Mouse (Mus musculus) MN1 (cell line): ENCODE measurements around the gene Bard1.
A peak's percentile ranks its signal among the peaks of the same experiment; 100 is the strongest.

ENCODE experiments used
- DNase-seq: peaks from one replicate; pipeline ENCODE4 v3.0.0-alpha.2; 2016; ENCODE audit warnings: low spot score

Bard1 gene

DNA sequence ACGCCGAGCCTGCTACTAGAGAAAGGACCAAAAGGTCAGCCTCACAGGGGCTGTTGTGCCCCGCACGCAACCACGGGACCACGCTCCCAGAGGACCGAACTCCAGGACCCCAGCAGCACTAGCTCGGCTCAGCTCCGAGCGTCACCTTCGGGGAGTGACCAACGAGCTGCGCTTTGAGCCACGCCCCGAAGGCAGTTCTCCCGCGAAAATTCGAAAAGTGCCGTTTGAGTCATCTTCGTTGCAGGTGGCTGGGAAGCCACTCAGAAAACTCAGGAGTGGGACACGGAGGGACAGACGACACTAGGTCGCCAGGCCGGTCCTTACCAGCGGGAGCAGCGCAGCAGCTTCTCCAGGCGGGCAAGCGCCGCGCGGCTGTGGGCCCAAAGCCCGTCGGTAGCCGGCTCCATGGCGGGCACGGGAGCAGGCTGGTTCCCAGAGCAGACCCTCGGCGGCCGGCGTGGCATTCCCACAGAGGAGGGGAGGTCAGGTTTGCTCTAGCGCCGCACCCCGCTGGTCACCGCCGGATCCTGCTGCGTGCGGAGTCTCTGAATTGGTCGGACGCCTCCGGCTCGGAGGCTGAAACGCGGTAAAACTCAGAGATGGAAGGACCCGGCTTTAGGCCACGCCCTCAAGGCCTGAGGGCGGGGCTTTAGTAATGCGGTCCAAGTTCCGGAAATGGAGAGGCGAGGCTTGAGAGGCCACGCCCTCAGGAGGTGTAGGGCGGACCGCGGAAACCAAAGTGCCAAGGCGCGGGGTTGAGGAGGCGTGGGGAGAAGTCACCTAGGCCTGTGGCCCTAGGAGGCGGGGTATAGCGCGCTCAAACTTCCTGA, at the start of gene Bard1:
Gene Bard1 (minus strand): TSS at position 803 of the 830 bp plus-strand sequence.
- peak; percentile 91 for DNase-seq

DNA sequence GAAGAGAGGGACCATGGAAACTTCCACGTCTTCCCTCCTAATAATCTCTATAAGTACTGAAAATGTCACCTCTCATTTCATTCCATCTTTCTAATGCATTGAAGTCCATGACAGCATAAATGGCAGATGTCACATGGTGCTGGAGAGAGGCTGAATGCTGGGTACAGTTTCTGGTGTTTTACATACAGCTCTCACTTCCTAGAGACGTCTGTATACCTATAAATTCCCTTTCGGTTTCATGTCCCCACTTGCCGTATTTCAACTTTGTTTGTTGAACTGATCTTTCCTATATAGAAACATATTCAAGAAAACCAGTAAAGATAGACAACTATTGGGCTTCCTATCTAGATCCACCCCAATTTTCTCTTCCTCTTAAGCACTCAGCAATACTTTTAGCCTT, 24.2 kb upstream of the Bard1 start:
- DNase-seq, result no peak

DNA sequence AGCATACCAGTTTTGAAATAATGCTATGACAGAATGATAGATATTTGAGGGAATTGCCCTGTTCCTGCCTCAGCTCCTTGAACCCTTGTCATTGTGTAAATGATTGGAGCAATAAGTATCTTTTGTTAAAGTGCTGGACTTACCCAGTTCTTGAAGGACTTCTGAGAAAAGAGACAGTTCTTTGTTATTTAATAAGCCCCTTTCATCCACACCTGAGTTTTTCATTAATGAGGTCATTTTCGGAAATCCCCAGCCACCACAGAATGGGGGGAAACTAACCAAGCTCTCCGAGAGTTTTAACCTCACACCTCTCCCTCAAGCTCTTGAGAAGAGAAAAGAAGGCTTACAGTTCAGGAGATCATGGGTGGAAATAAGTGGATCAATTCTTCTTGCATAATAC, 15.6 kb upstream of the Bard1 start:
- DNase-seq, result no peak

DNA sequence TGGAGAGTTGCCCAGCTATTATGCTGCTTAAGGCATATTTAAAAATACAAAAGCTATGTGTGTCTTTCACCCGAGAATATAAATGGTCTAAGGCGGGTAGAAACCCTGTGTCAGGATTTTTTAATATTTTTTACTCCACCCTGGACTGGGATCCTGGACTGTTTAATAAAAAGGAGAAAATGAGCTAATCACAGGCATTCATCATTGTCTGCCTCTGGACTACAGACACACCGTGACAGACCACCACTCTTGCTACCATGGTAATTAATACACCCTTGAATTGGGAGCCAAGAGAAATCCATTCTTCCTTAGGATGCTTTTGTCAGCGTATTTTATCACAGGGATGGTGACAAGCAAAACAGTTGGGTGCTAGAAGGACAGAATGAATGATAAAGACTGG, 14.3 kb upstream of the Bard1 start:
- DNase-seq, result no peak

DNA sequence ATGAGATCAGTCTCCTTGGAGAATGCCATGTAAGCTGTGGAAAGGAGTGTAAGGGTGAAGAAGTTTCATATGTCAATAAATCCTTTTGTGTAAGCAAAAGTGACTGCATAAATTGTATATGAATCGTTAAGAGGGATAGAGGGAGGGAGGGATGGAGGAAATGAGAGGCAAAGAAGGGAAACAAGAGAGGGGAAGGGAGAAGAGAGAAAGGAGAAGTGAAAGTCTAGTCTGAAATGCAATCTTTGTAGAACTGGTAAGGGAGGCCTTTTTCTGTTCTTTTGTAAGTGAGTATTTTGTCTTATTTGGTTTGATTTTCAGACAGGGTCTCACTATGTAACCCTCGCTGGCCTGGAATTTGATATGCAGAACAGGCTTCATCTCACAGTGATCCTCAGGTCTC, 12.8 kb upstream of the Bard1 start:
- no peak for DNase-seq

DNA sequence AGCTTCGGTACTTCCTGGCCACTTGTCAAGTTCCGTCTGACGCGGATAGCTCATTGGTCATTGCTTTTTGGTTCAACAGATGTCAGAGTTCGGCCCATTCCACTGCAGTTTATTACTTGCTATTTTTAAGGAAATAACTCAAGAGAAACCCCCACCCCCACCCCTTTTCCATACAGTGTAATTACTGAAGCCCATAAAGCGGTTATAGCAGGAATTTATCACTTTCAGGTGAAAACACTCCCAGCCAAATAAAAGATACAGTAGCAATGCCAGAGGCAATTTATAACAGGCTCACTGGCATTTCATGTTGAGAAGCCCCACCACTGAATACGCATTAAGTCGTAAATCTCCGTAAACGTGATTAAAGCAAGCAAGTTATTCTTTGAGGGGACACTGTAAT, 6.9 kb upstream of the Bard1 start:
- DNase-seq, result no peak

DNA sequence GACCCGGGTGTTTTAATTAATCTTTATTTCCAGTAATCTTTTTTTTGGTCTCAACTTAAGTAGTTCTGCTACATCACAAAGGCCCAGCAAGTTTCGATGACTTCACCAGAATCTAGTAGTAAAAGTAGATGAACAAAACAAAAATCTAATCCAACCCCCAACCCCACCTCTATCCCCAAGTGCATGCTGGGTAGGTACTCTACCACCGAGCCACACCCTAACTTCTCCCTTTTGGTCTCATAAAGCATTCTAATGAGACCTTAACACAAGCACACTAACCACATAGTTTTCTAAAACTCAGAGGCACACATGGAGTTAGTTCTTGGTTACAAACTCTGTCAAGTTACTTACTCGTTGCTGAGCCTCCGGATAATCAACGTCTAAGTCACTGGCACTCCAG, 3.2 kb upstream of the Bard1 start:
- DNase-seq, result no peak

DNA sequence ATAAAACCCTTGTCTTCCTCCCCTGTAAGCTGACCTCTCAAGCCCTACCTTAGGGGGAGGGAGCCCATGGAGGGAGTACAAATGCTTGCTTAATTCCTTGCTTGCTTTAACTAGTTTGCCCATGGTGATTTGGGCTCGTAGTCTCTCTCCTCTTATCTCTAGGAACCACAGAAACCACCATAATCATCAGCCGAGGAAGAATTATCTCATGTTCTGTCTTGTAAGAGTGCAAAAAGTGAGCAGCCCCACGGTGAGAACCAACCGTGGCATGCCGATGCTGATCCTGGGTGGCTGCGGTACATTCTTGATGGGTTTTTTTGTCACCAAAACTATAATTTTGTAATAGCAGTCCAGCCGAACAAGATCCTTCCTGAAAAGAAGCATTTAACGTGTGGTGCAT, 2.8 kb upstream of the Bard1 start:
- DNase-seq, result no peak

DNA sequence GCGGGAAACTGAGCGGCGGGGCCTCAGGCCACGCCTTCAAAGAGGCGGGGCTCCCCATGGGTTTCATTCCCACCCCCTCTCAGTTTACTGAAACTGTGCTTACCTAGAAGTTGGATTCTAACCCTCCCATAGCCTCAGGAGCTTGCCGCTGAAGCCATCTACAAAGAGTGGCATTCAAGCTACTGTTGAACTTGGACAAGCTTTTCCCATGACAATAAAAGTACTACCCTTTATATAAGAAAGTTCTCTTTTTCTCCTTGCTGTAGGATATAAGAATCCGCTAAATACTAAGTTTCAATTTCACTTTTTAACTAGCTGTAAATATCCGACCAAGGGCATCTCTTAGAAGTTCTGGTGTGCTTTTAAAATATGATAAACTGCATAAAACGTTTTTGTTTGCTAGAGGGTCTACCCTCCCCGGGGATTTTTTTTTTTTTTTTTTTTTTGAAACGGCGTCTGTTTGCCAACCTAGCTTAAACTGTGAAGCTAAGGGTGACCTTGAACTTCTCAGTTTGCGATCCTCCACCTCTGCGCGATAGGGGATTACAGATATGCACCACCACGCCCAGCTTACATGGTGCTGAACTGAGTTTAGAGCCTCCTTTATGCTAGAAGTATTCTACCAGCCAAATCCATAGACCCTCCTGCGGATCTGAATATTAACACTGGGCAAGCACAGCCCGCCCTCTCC, 373 bp upstream of the Bard1 start:
- DNase-seq, result no peak

DNA sequence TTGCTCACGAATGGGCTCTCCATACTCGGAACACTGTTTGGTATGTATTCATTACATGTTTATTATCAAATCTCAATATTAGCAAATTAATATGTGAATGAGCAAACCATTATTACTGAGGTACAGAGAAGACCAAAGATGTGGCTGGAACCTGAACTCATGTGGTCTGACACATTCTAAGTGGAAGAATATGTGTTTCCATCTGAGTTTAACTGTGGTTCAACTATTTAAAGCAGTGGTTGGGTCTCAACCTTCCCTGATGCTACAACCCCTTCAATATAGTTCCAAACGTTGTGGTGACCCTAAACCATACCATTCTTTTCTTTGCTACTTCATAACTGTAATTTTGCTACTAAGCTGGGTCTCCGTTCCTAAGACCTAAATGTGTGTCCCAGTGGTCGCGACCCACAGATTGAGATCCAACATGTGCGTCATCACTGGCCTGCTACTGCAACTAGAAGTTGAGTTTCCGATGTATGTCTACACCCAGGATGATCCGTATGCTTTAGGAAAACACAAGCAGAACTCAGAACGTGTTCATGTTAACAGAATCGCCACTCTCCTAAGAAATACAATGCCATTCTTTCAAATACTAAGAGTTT, 1.5 kb downstream of the Bard1 start:
- DNase-seq, result no peak

DNA sequence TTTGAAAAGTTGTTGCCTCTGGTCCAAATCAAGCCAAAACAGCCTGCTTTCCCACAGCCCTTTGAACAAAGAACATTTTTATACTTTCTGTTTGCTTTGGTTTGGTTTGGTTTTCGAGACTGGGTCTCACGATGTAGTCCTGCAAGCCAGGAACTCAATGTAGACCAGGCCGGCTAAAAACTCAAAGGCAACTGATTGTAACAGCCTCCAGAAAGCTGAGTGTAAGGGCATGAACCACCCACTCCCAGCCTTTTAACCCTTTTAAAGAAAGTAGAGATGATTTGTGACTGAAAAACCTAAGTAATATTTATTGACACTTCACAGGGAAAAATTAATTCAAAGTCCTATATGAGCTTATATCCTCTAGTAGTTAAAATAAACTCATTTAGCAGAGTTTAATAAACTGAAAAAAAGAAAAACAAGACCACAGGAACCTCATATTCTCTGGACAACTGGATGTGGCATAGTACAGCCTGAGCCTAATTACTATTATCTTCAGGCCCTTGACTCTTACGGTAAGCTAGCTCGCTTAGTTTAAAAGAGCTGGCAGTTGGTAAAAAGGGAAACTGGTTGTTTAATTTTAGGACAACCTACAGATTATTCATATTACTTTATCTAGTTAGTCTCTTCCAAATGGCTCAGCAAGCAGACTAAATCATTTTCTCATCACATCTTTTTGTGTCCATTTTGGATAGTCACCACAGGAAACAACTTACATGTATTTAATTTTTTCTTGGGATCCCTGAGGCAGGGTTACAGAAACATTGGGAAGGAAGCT, 2.2 kb downstream of the Bard1 start:
- DNase-seq, result no peak

DNA sequence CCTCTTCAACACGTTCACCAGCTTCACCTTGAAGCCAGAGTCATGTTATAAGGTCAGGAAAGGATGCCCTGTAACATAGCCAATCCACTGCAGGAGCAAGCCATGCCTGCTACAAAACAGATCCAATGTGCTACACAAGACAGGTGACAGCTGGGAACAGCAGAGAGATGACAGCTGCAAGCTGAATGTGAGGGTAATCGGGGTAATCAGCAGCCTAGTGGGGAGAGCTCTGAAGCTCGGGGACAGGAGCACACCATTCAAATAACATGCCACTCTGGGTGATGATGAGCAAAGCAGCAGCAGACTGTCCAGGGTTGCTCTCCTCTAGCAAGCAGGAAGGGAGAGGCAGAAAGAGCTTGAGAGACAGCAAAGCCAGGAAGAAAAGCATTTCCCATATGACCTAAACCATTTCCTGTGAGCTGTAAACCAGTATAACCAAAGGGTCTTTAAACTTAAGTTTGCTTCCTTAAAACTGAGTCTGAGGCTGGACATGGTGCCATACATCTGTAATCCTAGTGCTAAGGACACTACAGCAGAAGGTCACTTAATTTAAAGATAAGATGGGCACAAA, 2.9 kb downstream of the Bard1 start:
- DNase-seq, result no peak

DNA sequence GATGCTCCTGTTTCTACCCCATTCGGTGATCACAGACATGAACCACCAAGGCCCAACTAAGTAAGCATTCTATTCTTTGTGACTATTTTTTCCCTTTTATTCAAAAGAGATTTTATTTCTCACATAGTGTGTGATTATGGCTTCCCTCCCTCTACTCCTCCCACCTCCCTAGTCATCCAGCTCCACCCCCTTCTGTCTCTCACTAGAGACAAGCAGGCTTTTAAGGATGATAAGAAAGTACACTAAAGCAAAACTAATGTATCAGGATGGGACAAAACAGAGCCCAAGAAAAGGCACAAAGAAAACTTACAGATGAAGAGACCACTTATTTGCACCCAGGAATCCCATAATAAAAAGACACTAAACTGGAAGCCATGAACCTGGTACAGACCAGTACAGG, 6.9 kb downstream of the Bard1 start:
- DNase-seq, result no peak

DNA sequence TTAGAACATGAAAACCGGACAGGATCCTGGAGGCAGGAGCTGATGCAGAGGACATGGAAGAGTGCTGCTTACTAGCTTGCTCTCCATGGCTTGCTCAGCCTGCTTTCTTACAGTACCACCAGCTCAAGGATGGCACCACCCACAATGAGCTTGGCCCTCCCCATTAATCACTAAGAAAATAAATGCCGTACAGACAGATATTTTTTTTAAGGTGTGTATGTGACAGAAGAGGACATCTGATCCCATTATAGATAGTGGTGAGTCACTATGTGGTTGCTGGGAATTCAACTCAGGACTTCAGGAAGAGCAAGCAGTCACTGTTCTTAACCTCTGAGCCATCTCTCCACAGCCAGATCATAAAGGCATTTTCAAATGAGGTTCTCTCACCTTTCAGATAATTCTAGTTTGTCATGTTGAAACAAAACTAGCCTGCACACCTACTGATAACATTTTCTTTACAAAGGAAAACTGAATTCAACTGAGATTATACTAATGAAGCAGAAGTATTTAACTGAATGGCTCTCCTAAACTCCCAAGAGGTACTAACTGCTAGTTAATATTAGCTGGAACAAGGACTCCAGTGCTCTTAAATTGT, 7.6 kb downstream of the Bard1 start:
- no peak for DNase-seq

DNA sequence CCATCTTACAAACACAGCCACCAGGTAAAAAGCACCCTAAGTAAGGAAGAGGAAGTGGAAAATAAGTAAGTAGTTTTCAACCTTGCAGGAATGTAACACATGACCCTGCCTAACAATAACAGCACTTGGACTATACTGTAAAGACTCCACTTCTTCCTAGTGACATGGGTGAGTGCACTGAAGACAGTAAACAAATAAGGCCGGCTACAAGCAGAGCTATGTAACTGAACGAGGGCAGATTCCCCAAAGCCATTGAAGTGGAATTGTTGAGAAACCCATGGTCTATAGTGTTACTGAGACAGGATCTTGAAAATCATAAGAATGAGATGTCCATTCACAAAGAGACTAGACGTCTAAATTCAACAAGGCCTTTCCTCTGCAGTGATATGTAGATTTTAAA, 27.3 kb downstream of the Bard1 start:
- no peak for DNase-seq

DNA sequence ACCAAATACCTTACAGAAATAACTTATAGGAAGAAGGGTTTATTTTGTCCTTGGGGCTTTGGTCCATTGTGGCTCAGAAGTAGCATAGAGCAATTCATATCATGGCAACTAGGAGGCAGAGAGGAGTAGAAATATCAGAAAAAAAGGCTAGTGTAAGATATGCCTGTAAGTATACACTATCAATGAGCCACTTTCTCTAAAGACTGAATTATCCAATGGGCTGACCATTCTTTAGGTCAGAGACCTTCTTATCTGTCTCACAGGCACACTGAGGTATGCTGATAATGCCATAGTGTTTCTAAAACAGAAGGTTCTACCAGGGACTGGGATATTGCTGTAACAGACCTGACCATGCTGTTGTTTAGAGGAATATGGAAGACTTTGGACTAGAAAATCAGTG, 32.2 kb downstream of the Bard1 start:
- no peak for DNase-seq

DNA sequence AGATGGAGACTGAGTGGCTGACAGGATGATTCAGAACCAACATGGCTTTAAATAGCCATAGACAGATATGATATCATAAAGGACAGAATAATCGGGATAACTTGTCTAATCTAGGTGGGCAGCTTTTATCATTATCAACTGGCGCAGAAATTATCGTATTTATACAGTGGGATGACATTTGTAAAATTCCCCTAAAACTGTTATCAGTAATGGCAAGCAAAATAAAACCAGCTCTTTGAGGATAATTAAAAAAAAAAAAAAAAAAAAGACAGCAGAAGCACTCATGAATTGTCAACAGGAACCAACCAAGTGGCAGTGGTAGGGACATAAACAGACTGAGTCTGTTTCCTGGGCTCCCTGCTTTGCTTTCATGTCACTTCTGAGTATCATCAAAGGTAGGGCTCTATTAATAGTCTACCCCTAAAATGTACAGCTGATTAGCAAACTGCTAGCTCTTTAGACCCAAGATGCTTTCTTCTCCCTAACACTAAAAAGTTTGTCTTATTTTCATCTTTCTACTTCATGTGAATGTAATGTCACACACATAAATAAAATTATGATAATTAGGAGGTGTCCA, 34.1 kb downstream of the Bard1 start:
- no peak for DNase-seq

DNA sequence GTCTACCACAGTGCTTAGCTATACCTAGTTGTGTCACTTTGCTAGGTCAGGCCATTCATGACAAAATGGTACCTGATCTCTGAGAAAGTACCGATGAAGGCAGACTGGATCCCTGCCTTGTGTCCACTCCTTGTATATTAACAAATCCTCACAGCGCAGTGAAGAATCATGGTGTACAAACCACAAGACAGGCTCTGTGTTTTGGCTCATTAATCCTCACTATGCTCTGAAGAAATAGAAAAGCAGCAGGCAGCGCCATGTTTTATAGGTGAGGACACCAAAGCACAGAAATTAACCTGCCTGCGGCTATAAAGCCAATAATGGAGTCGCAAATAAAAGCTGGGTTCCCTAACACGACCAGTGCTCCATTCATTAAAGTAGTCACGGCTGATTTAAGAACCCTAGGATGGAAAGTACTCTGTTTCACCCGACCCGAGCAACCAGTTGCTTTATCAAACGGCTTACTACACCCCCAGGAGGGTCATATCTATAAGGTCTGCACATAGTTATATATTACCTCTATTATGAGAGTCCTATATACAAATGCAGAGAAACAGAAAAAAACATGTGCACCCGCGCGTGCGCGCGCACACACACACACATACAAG, 39.0 kb downstream of the Bard1 start:
- DNase-seq, result no peak

DNA sequence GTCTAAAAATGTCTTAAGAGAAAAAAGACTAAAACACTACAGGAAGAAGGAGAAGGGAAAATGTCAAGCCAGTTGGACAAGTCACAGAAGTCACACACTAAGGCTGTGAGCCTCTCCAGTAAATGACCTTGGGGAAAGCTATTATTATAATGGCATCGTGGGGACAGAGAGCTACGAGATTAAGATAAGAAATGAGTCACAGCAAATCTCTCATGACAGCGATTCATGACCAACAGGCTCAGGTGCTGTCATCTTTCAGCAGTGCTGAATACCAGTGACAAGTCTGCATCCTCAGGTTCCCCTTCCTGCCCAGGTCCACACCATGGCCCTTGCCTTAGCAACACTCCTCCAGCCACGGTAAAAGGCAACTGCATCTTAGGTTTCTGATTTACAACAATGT, 46.8 kb downstream of the Bard1 start:
- DNase-seq, result peak; percentile 14

DNA sequence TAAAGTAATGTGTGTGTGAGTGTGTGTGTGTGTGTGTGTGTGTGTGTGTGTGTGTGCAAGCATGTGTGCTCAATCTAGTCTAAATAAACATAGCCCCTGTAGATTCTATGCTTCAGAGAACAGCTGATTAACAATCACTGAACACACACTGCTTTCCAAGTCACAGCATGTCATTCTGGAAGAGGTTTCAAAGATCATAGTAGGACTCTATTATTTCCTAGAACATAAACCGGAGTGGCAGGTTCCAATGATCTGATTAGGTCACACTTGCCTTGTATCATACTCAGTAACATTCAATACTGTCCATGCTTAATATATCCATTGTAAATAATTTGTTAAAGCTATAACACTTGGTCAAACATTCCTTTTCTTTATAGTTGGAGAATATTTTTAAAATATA, 47.5 kb downstream of the Bard1 start:
- no peak for DNase-seq

DNA sequence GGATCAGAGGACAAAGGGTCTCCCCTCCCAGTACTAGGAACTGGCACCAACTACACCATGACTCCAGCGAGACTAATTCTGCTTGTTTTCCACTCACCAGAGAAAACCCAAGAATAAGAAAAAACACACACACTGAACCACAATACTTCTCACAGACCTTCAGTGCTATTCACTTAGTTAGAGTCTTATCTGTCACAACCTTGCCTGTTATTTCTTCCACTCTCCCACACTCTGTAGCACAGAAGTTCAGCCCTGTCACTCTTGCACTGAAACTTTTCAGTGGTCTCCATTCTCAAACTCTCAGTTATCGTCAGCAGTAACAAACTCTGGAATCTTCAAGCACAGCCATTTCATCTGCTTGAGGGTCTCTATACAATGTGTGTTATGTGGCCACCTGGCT, 50.2 kb downstream of the Bard1 start:
- DNase-seq, result no peak
